Mouse (Mus musculus) layer of hippocampus, postnatal 10 days (tissue): ENCODE measurements around the gene Kdm3a. TPM values are rescaled to one million over a fixed set of nuclear protein-coding genes. Genes with fewer than 3 reads are reported as not detected.
A peak's percentile ranks its signal among the peaks of the same experiment; 100 is the strongest.

Experiments
- DNase-seq, 2 experiments: peaks; one replicate each; pipeline ENCODE4 v3.0.0; 2021; ENCODE audit warnings: low spot score in 2 of 2
- total RNA-seq, 2 experiments: library from RNA; stranded (reverse); gene quantifications; 2 replicates each; pipeline ENCODE4 v1.2.3; 2021

The Kdm3a gene
- total RNA-seq, 2 experiments from 2014 or later: 34.6 to 38.9 TPM

DNA sequence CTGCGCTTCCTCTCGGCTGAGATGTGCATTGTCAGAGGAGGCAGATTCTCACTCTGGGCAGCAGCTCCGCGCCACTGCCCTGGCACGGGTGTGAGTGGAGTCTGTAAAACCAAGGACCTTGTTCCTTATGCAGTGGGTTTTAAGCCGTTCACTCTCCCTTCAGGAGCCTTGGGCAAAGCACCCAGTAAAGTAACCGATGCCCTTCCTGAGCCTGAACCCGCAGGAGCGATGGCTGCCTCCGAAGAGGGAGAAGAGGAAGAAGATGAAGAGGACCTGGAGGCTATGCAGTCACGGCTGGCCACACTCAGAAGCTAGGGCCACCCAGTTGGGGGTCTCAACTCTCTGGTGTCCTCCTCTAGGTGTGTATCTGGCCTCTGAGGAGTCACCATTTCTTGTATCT lies 53.3 kb downstream of the Kdm3a start:
- no peak for DNase-seq

- DNase-seq: no peak
Measured at GRCm38 (mm10) chr6:71575359-71575758, 57.4 kb downstream of the Kdm3a start.

- no peak for DNase-seq
Measured at GRCm38 (mm10) chr6:71569025-71569424, 63.8 kb downstream of the Kdm3a start.

- no peak for DNase-seq
Measured at GRCm38 (mm10) chr6:71568616-71569015, 64.2 kb downstream of the Kdm3a start.

GRCm38 (mm10) chr6:71556826-71557225 lies 76.0 kb downstream of the Kdm3a start:
- no peak for DNase-seq

GRCm38 (mm10) chr6:71555507-71555951 lies 77.3 kb downstream of the Kdm3a start:
- no peak for DNase-seq

- peak; percentile 97 to 98 for DNase-seq
Measured at GRCm38 (mm10) chr6:71543686-71544499, 88.9 kb downstream of the Kdm3a start, which contains the start of gene Chmp3. TSS of gene Chmp3 (plus strand) at chr6:71543797.

Other genes with a start within 250 kb of the Kdm3a start
- 10 to 100 TPM; 69.4 to 74.7 TPM for gene Rmnd5a, start 192.4 kb downstream of the Kdm3a start, total RNA-seq
- gene Rnf103, start 139.1 kb downstream of the Kdm3a start, total RNA-seq: 10 to 100 TPM; 48.5 to 52.0 TPM
- 10 to 100 TPM; 78.2 to 78.8 TPM for gene Chmp3, start 89.2 kb downstream of the Kdm3a start, total RNA-seq
- gene Reep1, start 74.6 kb upstream of the Kdm3a start, total RNA-seq: 100 to 1,000 TPM; 158 to 166 TPM
- gene Mrpl35, start 194.0 kb upstream of the Kdm3a start, total RNA-seq: 10 to 100 TPM; 27.8 to 34.2 TPM
- gene Immt, start 198.3 kb upstream of the Kdm3a start, total RNA-seq: 100 to 1,000 TPM; 142 TPM